Mouse (Mus musculus): ENCODE measurements around the gene Cit.

The Cit gene

GRCm38 (mm10) chr5:116023821-116024284, 178.8 kb downstream of the Cit start:
- Histone ChIP-seq H3K36me3 (ENCODE audit: control insufficient read depth, insufficient read depth, low read length, poor library complexity, severe bottlenecking) (peaks cover 8% of the 10 kb centered on the region), H3K27me3 (ENCODE audit: control insufficient read depth, insufficient read depth, low read length, poor library complexity, severe bottlenecking) (no peaks in the 10 kb centered on the region)
- DNase-seq (ENCODE audit: low read depth, low spot score) = no peak

- H3K36me3 ChIP-seq (ENCODE audit: control insufficient read depth, insufficient read depth, low read length, poor library complexity, severe bottlenecking) = peaks cover 8% of the 10 kb centered on the region
Measured at GRCm38 (mm10) chr5:116024327-116024739, 179.3 kb downstream of the Cit start, which contains the start of gene Prkab1. Gene Prkab1, minus strand, starts transcription at chr5:116024508.

GRCm38 (mm10) chr5:116026107-116026506, 181.0 kb downstream of the Cit start:
- DNase-seq (ENCODE audit: low read depth, low spot score) = no peak
- Histone ChIP-seq H3K27me3 (ENCODE audit: control insufficient read depth, insufficient read depth, low read length, poor library complexity, severe bottlenecking) (no peaks in the 10 kb centered on the region), H3K36me3 (ENCODE audit: control insufficient read depth, insufficient read depth, low read length, poor library complexity, severe bottlenecking) (no peaks in the 10 kb centered on the region; the same call in none of the 2 replicates)

More at GRCm38 (mm10) chr5:116024327-116024739, 179.3 kb downstream of the Cit start, which contains the start of gene Prkab1:
- no peaks in the 10 kb centered on the region for H3K27me3 ChIP-seq (ENCODE audit: control insufficient read depth, insufficient read depth, low read length, poor library complexity, severe bottlenecking)
- peak; percentile 95 for DNase-seq (ENCODE audit: low read depth, low spot score)

- Histone ChIP-seq H3K36me3 (ENCODE audit: control insufficient read depth, insufficient read depth, low read length, poor library complexity, severe bottlenecking) (no peaks in the 10 kb centered on the region; the same call in 1 of the 2 replicates), H3K27me3 (ENCODE audit: control insufficient read depth, insufficient read depth, low read length, poor library complexity, severe bottlenecking) (no peaks in the 10 kb centered on the region)
- no peak for DNase-seq (ENCODE audit: low read depth, low spot score)
Measured at GRCm38 (mm10) chr5:116026561-116026960, 181.5 kb downstream of the Cit start.

GRCm38 (mm10) chr5:116029071-116029470, 184.0 kb downstream of the Cit start:
- Histone ChIP-seq H3K27me3 (ENCODE audit: control insufficient read depth, insufficient read depth, low read length, poor library complexity, severe bottlenecking) (no peaks in the 10 kb centered on the region), H3K36me3 (ENCODE audit: control insufficient read depth, insufficient read depth, low read length, poor library complexity, severe bottlenecking) (no peaks in the 10 kb centered on the region)
- peak; percentile 39 for DNase-seq (ENCODE audit: low read depth, low spot score)

GRCm38 (mm10) chr5:116030566-116031189, 185.6 kb downstream of the Cit start:
- Histone ChIP-seq H3K36me3 (ENCODE audit: control insufficient read depth, insufficient read depth, low read length, poor library complexity, severe bottlenecking) (no peaks in the 10 kb centered on the region), H3K27me3 (ENCODE audit: control insufficient read depth, insufficient read depth, low read length, poor library complexity, severe bottlenecking) (no peaks in the 10 kb centered on the region)
- no peak for DNase-seq (ENCODE audit: low read depth, low spot score)

GRCm38 (mm10) chr5:116031190-116031577, 186.1 kb downstream of the Cit start:
- Histone ChIP-seq H3K27me3 (ENCODE audit: control insufficient read depth, insufficient read depth, low read length, poor library complexity, severe bottlenecking) (no peaks in the 10 kb centered on the region), H3K36me3 (ENCODE audit: control insufficient read depth, insufficient read depth, low read length, poor library complexity, severe bottlenecking) (no peaks in the 10 kb centered on the region)
- DNase-seq (ENCODE audit: low read depth, low spot score) = peak; percentile 74

- no peaks in the 10 kb centered on the region for H3K36me3 ChIP-seq (ENCODE audit: control insufficient read depth, insufficient read depth, low read length, poor library complexity, severe bottlenecking)
- H3K27me3 ChIP-seq (ENCODE audit: control insufficient read depth, insufficient read depth, low read length, poor library complexity, severe bottlenecking) = no peaks in the 10 kb centered on the region
- no peak for DNase-seq (ENCODE audit: low read depth, low spot score)
Measured at GRCm38 (mm10) chr5:116036465-116036864, 191.4 kb downstream of the Cit start.

GRCm38 (mm10) chr5:116037731-116038130, 192.7 kb downstream of the Cit start:
- H3K27me3 ChIP-seq (ENCODE audit: control insufficient read depth, insufficient read depth, low read length, poor library complexity, severe bottlenecking) = no peaks in the 10 kb centered on the region
- no peak for DNase-seq (ENCODE audit: low read depth, low spot score)
- H3K36me3 ChIP-seq (ENCODE audit: control insufficient read depth, insufficient read depth, low read length, poor library complexity, severe bottlenecking) = no peaks in the 10 kb centered on the region

GRCm38 (mm10) chr5:116039706-116040105, 194.6 kb downstream of the Cit start:
- no peak for DNase-seq (ENCODE audit: low read depth, low spot score)
- H3K27me3 ChIP-seq (ENCODE audit: control insufficient read depth, insufficient read depth, low read length, poor library complexity, severe bottlenecking) = no peaks in the 10 kb centered on the region
- H3K36me3 ChIP-seq (ENCODE audit: control insufficient read depth, insufficient read depth, low read length, poor library complexity, severe bottlenecking) = no peaks in the 10 kb centered on the region

GRCm38 (mm10) chr5:116042241-116042640, 197.2 kb downstream of the Cit start:
- H3K36me3 ChIP-seq (ENCODE audit: control insufficient read depth, insufficient read depth, low read length, poor library complexity, severe bottlenecking) = no peaks in the 10 kb centered on the region
- no peak for DNase-seq (ENCODE audit: low read depth, low spot score)
- H3K27me3 ChIP-seq (ENCODE audit: control insufficient read depth, insufficient read depth, low read length, poor library complexity, severe bottlenecking) = no peaks in the 10 kb centered on the region

GRCm38 (mm10) chr5:116045581-116045980, 200.5 kb downstream of the Cit start:
- H3K27me3 ChIP-seq (ENCODE audit: control insufficient read depth, insufficient read depth, low read length, poor library complexity, severe bottlenecking) = no peaks in the 10 kb centered on the region
- no peak for DNase-seq (ENCODE audit: low read depth, low spot score)
- H3K36me3 ChIP-seq (ENCODE audit: control insufficient read depth, insufficient read depth, low read length, poor library complexity, severe bottlenecking) = no peaks in the 10 kb centered on the region

GRCm38 (mm10) chr5:116046246-116046645, 201.2 kb downstream of the Cit start:
- H3K27me3 ChIP-seq (ENCODE audit: control insufficient read depth, insufficient read depth, low read length, poor library complexity, severe bottlenecking) = no peaks in the 10 kb centered on the region
- H3K36me3 ChIP-seq (ENCODE audit: control insufficient read depth, insufficient read depth, low read length, poor library complexity, severe bottlenecking) = no peaks in the 10 kb centered on the region
- no peak for DNase-seq (ENCODE audit: low read depth, low spot score)

GRCm38 (mm10) chr5:116048321-116048720, 203.2 kb downstream of the Cit start:
- Histone ChIP-seq H3K36me3 (ENCODE audit: control insufficient read depth, insufficient read depth, low read length, poor library complexity, severe bottlenecking) (no peaks in the 10 kb centered on the region), H3K27me3 (ENCODE audit: control insufficient read depth, insufficient read depth, low read length, poor library complexity, severe bottlenecking) (no peaks in the 10 kb centered on the region)
- no peak for DNase-seq (ENCODE audit: low read depth, low spot score)

GRCm38 (mm10) chr5:116049821-116050220, 204.7 kb downstream of the Cit start:
- no peak for DNase-seq (ENCODE audit: low read depth, low spot score)
- no peaks in the 10 kb centered on the region for H3K36me3 ChIP-seq (ENCODE audit: control insufficient read depth, insufficient read depth, low read length, poor library complexity, severe bottlenecking)
- H3K27me3 ChIP-seq (ENCODE audit: control insufficient read depth, insufficient read depth, low read length, poor library complexity, severe bottlenecking) = no peaks in the 10 kb centered on the region

GRCm38 (mm10) chr5:116052171-116052570, 207.1 kb downstream of the Cit start:
- Histone ChIP-seq H3K27me3 (ENCODE audit: control insufficient read depth, insufficient read depth, low read length, poor library complexity, severe bottlenecking) (no peaks in the 10 kb centered on the region), H3K36me3 (ENCODE audit: control insufficient read depth, insufficient read depth, low read length, poor library complexity, severe bottlenecking) (no peaks in the 10 kb centered on the region)
- DNase-seq (ENCODE audit: low read depth, low spot score) = no peak
